Comparison of ENCODE assay signal across 17 mouse cellular contexts in genomic region chr4:41641199-41641822, GRCm38 (mm10). TPM values are rescaled to one million over a fixed set of nuclear protein-coding genes. Genes with fewer than 3 reads are reported as not detected.
"Had no signal": no experiment of that assay in that cellular context is flagged by ENCODE, and none has a peak within 500 bp of the region (broad histone marks: within the 10 kb centered on the region; RNA-seq: fewer than 3 reads in every experiment).

No protein-coding gene starts in this region.

- H3K4me3 ChIP-seq: left cerebral cortex, adult 2 months; liver, embryonic 13.5 days; stomach, embryonic 15.5 days had no signal

- DNase-seq: kidney, adult 2 months; kidney, postnatal 36 days; layer of hippocampus, postnatal 36 days; liver, embryonic 13.5 days; lung, adult 2 months; lung, postnatal 14 days; lung, postnatal 4 days; retina, postnatal 1 day; right cerebral cortex, postnatal 25 days; spleen, adult 18-20 months; thymus, postnatal 25 days had no signal

- H3K27ac ChIP-seq: kidney, embryonic 15.5 days; liver, embryonic 13.5 days; stomach, embryonic 15.5 days had no signal

- H3K9me3 ChIP-seq: kidney, embryonic 15.5 days; liver, embryonic 13.5 days; stomach, embryonic 15.5 days had no signal

- H3K36me3 ChIP-seq: kidney, embryonic 15.5 days; liver, embryonic 13.5 days; stomach, embryonic 15.5 days had no signal

- H3K9ac ChIP-seq: kidney, embryonic 15.5 days; liver, embryonic 13.5 days; midbrain, embryonic 12.5 days; stomach, embryonic 15.5 days had no signal

RNA-seq across cellular contexts. Expression of gene Enho, which starts 1.2 kb away (rescaled TPM):
- total RNA-seq: megakaryocyte progenitor cell, adult 5-6 weeks; megakaryocyte-erythroid progenitor cell, adult 5-6 weeks had no signal

RNA-seq across cellular contexts. Expression of gene Cntfr, which starts 55.6 kb away (rescaled TPM):
- total RNA-seq: megakaryocyte progenitor cell, adult 5-6 weeks; megakaryocyte-erythroid progenitor cell, adult 5-6 weeks had no signal
